Mouse (Mus musculus): Measurements from ENCODE around the gene Gsg1l2.

DNA sequence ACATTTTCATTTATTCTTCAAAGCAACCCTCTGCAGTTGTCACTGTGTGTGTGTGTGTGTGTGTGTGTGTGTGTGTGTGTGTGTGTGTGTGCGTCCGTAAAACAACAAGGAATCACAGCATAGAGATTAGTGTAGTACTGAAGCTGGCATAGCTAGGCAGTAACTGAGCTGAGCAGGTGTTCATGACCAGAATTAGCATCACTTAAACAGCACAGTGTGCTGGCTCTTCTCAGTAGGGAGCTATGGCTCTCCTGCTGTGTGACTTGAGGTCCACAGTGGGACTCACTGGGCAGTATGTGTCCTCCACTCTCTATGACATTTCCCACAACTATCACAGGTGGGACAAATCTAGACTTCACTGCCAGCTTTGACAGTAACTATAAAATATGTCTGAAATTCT lies 43.4 kb upstream of the Gsg1l2 start:
- TF ChIP-seq CTCF (IDR thresholded peaks at IDR 0.05; ENCODE audit: low read depth): no peak
- TF ChIP-seq EP300 (IDR thresholded peaks at IDR 0.05; ENCODE audit: low read depth): no peak

All from heart, postnatal 0 days (tissue).